Mouse (Mus musculus) limb, embryonic 15.5 days (tissue): ENCODE measurements around the gene 9030025P20Rik. TPM values are rescaled to one million over a fixed set of nuclear protein-coding genes. Genes with fewer than 3 reads are reported as not detected.

ENCODE experiments used
- polyA plus RNA-seq: library from polyadenylated mRNA; unstranded; fragments of >200 nt; fragmentation: Nextera tagmentation; extraction: Ambion mirVana; gene quantifications from 2 replicates; pipeline ENCODE4 v1.2.1, GENCODE M21; 2015

Gene 9030025P20Rik
- polyA plus RNA-seq, 1 experiment from 2014 or later = 5.7 TPM

Other genes with a start within 250 kb of the 9030025P20Rik start
- gene Wdr27, start 35.3 kb upstream of the 9030025P20Rik start, polyA plus RNA-seq = 3.6 and 3.8 TPM in 2 replicates
- 39.0 and 40.8 TPM in 2 replicates for gene 1600012H06Rik, start 35.3 kb upstream of the 9030025P20Rik start, polyA plus RNA-seq
- 35.6 and 39.4 TPM in 2 replicates for gene Phf10, start 17.2 kb upstream of the 9030025P20Rik start, polyA plus RNA-seq
- gene Gm3417, start 322 bp downstream of the 9030025P20Rik start, polyA plus RNA-seq = 0.91 TPM in 1 of 2 replicates, not detected in the other
- gene Gm3435, start 31.7 kb downstream of the 9030025P20Rik start, polyA plus RNA-seq = 4.8 and 5.5 TPM in 2 replicates
- 61.9 and 65.0 TPM in 2 replicates for gene Ermard, start 62.7 kb downstream of the 9030025P20Rik start, polyA plus RNA-seq
- gene Tcte3, start 63.0 kb downstream of the 9030025P20Rik start, polyA plus RNA-seq = 0.55 TPM in 1 of 2 replicates, not detected in the other
- gene Gm3448, start 63.1 kb downstream of the 9030025P20Rik start, polyA plus RNA-seq = 3.0 and 3.5 TPM in 2 replicates